Mouse (Mus musculus): ENCODE data around the gene 9430038I01Rik.

GRCm38 (mm10) chr7:137431769-137432603, 21.4 kb upstream of the 9430038I01Rik start:
- TF ChIP-seq CTCF (IDR thresholded peaks at IDR 0.05; ENCODE audit: extremely low read depth, insufficient read length, insufficient replicate concordance, low read depth, low read length), result no peak
- TF ChIP-seq POLR2A (IDR thresholded peaks at IDR 0.05; ENCODE audit: low read depth, low read length), result no peak

Measured in small intestine, adult 2 months (tissue).